Mouse (Mus musculus) erythroblast, embryonic 14.5 days (primary cell): ENCODE data around the gene C2cd3.

ENCODE experiments used
- GATA1 ChIP-seq: IDR thresholded peaks from 2 replicates; pipeline ENCODE4 v1.6.1; 2012; ENCODE audit warnings: low read length, inconsistent platforms, mixed read lengths
- TAL1 ChIP-seq: IDR thresholded peaks from 3 replicates; pipeline ENCODE4 v1.6.1; 2012; ENCODE audit warnings: low read length, inconsistent platforms, mixed read lengths

GRCm38 (mm10) chr7:100390166-100390565 lies 18.1 kb downstream of the C2cd3 start:
- TF ChIP-seq TAL1 (no peak), GATA1 (no peak)
